Mouse (Mus musculus) stomach, postnatal 0 days (tissue): ENCODE results near the gene Rassf4. TPM values are rescaled to one million over a fixed set of nuclear protein-coding genes. Genes with fewer than 3 reads are reported as not detected.
A peak's percentile ranks its signal among the peaks of the same experiment; 100 is the strongest.

Experiments used
- ATAC-seq: fragments of 200-750 bp; cut with Nextera tagmentation; 2 replicates; pipeline ENCODE4 v1.8.0; 2017; ENCODE audit not compliant: low FRiP score, low TSS enrichment
- DNase-seq: peaks from one replicate; pipeline ENCODE4 v3.0.0-alpha.2; 2016; ENCODE audit warnings: low spot score
- H3K27ac ChIP-seq: fragments of 300-500 bp; sonication (generic); replicated peaks from 2 replicates; pipeline ENCODE4 v1.5.1; 2014; ENCODE audit warnings: mild to moderate bottlenecking, control low read depth
- H3K27me3 ChIP-seq: fragments of 300-500 bp; sonication (generic); 2 replicates; pipeline ENCODE4 v1.6.1; 2014; ENCODE audit warnings: low read length; ENCODE audit not compliant: control insufficient read depth, insufficient read depth
- H3K36me3 ChIP-seq: fragments of 300-500 bp; sonication (generic); 2 replicates; pipeline ENCODE4 v1.6.1; 2014; ENCODE audit warnings: low read length, mixed read lengths; ENCODE audit not compliant: control insufficient read depth, insufficient read depth
- H3K4me1 ChIP-seq: fragments of 300-500 bp; sonication (generic); replicated peaks from 2 replicates; pipeline ENCODE4 v1.6.1; 2014; ENCODE audit warnings: antibody characterized with exemption; ENCODE audit not compliant: control insufficient read depth, insufficient read depth
- H3K4me2 ChIP-seq: fragments of 300-500 bp; sonication (generic); replicated peaks from 2 replicates; pipeline ENCODE4 v1.6.1; 2014; ENCODE audit warnings: low read depth, mild to moderate bottlenecking, control low read depth, moderate library complexity
- H3K4me3 ChIP-seq: fragments of 300-500 bp; sonication (generic); 2 replicates; pipeline ENCODE4 v1.5.1; 2014; ENCODE audit warnings: low read depth, low read length, control low read depth
- H3K9ac ChIP-seq: fragments of 300-500 bp; sonication (generic); 2 replicates; pipeline ENCODE4 v1.6.1; 2014; ENCODE audit warnings: mild to moderate bottlenecking, low read length, control low read depth, mixed read lengths
- H3K9me3 ChIP-seq: fragments of 300-500 bp; sonication (generic); 2 replicates; pipeline ENCODE4 v1.6.1; 2016; ENCODE audit warnings: low read length; ENCODE audit not compliant: control insufficient read depth
- CTCF ChIP-seq: IDR thresholded peaks from 2 replicates; pipeline ENCODE4 v1.5.1; 2016; ENCODE audit warnings: antibody characterized with exemption, low read depth, mild to moderate bottlenecking, moderate library complexity
- EP300 ChIP-seq: optimal IDR thresholded peaks from 2 replicates; pipeline ENCODE3; 2016; ENCODE audit warnings: antibody characterized with exemption
- WGBS: fragments of 180-500 bp; shearing (Covaris S2); extraction: QIAGEN DNeasy Blood & Tissue Kit; methylation state at CpG from one replicate; pipeline ENCODE4 v1.1.7; 2014; 5-methylcytosine and 5-hydroxymethylcytosine counted together
- polyA plus RNA-seq: library from polyadenylated mRNA; unstranded; fragments of >200 nt; fragmentation: Nextera tagmentation; extraction: Ambion mirVana; gene quantifications from 2 replicates; pipeline ENCODE4 v1.2.1, GENCODE M21; 2015

Rassf4 gene
- polyA plus RNA-seq, 1 experiment from 2014 or later: 5.6 TPM

DNA sequence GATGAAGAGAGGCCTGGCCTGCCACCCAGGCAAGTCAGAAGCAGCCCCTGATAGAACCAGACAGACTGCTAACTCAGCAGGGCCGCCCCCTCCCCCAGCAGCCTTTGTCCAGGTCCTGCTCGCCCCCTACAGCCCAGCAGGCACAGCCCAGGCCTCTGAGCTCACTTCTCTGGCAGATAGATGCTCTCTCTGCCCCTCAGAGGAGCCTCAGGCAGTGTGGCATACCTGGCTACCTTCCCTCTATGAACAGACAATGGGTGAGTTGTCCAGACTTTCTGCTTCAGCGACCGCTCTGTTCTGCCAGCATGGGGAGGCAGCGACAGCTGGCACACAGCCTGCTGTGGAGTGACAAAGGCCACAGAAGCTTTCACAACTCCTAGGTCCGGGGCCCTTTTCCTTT is 3.6 kb downstream of the Rassf4 start:
- TF ChIP-seq CTCF (peak; percentile 35; the same call in 1 of the 2 replicates), EP300 (no peak)
- Histone ChIP-seq H3K27me3 (no peaks in the 10 kb centered on the region), H3K36me3 (no peaks in the 10 kb centered on the region), H3K27ac (no peak overlapping the region), H3K4me2 (no peak overlapping the region), H3K4me3 (no peak overlapping the region), H3K4me1 (no peaks in the 10 kb centered on the region; the same call in 1 of the 2 replicates), H3K9me3 (no peaks in the 10 kb centered on the region), H3K9ac (no peak overlapping the region)
- no peak for ATAC-seq
- DNase-seq: no peak
- 67% methylated on average over 6 of the region's 6 CpGs for WGBS

DNA sequence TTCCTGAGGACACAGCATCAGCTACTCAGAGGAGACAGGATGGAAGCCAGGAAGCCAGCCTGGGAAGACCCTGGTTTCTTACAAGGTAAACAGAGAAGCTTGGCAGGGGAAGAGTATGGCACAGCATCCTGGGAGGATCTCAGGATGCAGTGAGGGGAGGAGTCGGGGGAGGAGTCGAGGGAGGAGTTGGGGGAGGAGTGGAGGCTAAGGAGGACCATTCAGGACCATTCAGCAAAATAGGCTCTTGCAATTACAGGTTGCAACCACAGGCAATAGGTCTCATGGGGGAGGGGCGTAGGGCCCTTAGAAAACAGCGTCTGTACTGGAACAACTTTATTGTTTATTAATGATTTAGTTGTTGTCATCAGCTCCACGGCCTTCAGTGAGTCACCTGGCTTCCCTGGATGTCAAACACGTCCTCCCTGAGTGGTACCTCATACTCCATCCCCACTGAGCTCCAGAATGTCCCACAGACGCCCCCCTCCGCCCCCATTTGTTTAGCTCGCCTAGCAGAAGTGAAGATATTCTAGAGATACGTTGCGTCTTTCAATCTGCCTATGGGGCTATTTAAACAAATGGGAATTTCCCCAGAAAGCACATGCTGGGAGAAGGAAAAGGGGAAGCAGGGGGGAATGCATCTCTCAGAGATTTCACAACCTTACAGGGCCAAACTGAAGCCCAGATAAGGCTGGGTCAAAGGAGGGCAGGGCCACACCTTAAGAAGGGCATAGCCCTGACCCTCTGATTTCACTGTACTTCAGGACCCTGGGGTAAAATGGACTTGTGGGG is 4.9 kb downstream of the Rassf4 start:
- Histone ChIP-seq H3K27me3 (no peaks in the 10 kb centered on the region), H3K4me3 (no peak overlapping the region), H3K4me2 (no peak overlapping the region), H3K4me1 (no peaks in the 10 kb centered on the region; the same call in 1 of the 2 replicates), H3K27ac (no peak overlapping the region), H3K36me3 (no peaks in the 10 kb centered on the region), H3K9ac (no peak overlapping the region), H3K9me3 (no peaks in the 10 kb centered on the region)
- ATAC-seq (0 out of 2 replicates have a peak, but pooled peaks have one; percentile 29), DNase-seq (peak; percentile 45)
- 51% methylated on average over 11 of the region's 11 CpGs for WGBS
- TF ChIP-seq EP300 (no peak), CTCF (no peak)

DNA sequence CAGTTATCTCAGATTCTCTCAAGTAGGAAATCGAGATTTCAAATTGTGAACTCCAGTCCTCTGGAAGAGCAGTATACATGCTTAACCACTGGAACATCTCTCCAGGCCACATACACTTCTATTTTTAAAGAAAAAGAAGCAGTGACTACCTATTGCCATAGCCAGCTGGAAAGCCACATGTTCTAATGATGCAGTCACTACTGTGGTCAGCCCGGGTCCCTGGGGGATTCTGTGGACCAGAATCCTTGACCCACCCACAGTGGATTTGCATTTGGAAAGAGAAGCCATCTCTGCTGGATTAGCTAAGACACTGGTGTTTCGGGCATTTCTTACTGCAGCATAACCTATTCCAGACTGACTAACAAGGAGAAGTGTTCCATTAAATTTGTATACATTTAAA is 6.4 kb downstream of the Rassf4 start:
- TF ChIP-seq CTCF (no peak), EP300 (no peak)
- no peak for ATAC-seq
- Histone ChIP-seq H3K4me2 (no peak overlapping the region), H3K27ac (no peak overlapping the region), H3K9me3 (no peaks in the 10 kb centered on the region), H3K36me3 (no peaks in the 10 kb centered on the region), H3K4me1 (no peaks in the 10 kb centered on the region; the same call in 1 of the 2 replicates), H3K27me3 (no peaks in the 10 kb centered on the region), H3K4me3 (no peak overlapping the region), H3K9ac (no peak overlapping the region)
- no peak for DNase-seq
- 79% methylated on average over 3 of the region's 3 CpGs for WGBS

DNA sequence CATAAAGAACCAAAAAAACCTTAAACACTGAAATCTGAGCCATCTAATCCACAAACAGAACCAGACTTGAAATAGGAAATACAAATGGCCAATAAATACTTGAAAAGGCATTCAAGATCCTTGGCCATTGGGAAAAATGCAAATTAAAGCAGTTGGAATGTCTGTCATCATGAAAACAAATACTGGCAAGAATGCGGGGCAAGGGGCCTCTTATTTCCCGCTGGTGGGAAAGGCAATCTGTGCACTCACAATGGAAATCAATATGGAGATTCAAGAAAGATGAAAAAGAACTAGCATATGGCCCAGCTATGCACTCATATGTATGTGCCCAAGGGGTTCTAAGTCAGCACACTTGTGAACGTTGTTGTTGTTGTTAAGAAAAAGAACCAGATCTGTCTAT is 6.9 kb downstream of the Rassf4 start:
- Histone ChIP-seq H3K27ac (no peak overlapping the region), H3K27me3 (no peaks in the 10 kb centered on the region), H3K4me2 (no peak overlapping the region), H3K9ac (no peak overlapping the region), H3K4me1 (no peaks in the 10 kb centered on the region; the same call in 1 of the 2 replicates), H3K4me3 (no peak overlapping the region), H3K9me3 (no peaks in the 10 kb centered on the region), H3K36me3 (no peaks in the 10 kb centered on the region)
- ATAC-seq (no peak), DNase-seq (no peak)
- WGBS: 60% methylated on average over 3 of the region's 3 CpGs
- TF ChIP-seq CTCF (no peak), EP300 (no peak)

DNA sequence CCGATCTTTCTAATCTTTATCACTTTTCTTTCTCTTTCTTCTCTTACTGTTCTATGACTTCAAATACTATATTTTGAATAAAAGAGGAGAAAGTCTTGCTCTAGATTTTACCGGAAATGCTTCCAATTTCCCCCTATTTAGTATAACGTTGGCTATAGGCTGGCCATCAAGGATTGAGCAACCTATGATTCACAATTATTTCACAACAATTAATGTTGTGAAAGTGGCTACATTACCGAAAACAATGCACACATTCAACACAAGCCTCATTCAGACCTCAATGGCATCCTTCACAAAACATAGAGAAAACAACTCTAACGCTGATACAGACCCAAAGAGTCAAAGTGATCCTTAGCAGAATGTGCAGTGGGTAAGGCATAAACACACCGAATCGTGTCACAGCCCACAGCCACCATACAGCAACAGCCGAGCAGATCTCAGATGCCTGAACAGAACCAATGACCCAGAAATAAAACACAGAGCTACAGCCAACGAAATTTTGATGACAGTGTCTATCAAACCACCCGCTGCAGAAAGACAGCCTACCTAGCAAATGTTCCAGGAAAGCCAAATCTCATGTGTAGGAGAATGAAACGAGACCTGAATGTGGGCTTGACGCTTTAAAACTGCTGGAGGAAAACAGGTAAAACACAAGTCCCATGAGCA is 7.5 kb downstream of the Rassf4 start:
- Histone ChIP-seq H3K27me3 (no peaks in the 10 kb centered on the region), H3K36me3 (no peaks in the 10 kb centered on the region), H3K9me3 (no peaks in the 10 kb centered on the region), H3K4me2 (no peak overlapping the region), H3K9ac (no peak overlapping the region), H3K4me3 (no peak overlapping the region), H3K27ac (no peak overlapping the region), H3K4me1 (no peaks in the 10 kb centered on the region; the same call in 1 of the 2 replicates)
- no peak for DNase-seq
- no peak for ATAC-seq
- TF ChIP-seq EP300: no peak
- WGBS: 82% methylated on average over 12 of the region's 12 CpGs

DNA sequence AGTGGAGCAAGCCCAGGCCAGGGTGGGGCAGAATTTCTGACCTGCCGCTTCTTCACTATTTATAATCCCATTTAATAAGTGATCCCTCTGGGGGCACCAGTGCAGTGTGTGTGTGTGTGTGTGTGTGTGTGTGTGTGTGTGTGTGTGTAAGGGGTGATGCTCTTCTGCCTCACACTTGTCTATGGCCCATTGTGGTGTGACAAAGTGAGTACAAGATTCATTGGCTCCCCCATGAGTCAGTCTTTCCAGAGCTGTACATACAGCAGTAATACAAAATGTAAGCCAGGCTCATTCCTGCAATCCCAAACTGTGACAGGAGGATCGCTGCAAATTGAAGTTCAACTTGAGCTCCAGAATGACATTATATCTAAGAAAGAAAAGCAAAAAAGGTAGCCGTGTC is 8.9 kb downstream of the Rassf4 start:
- Histone ChIP-seq H3K4me1 (no peaks in the 10 kb centered on the region; the same call in 1 of the 2 replicates), H3K9me3 (no peaks in the 10 kb centered on the region), H3K9ac (no peak overlapping the region), H3K4me2 (no peak overlapping the region), H3K36me3 (no peaks in the 10 kb centered on the region), H3K27me3 (no peaks in the 10 kb centered on the region), H3K27ac (peak overlapping the region; percentile 67; the same call in 1 of the 2 replicates), H3K4me3 (no peak overlapping the region)
- no peak for TF ChIP-seq CTCF
- no peak for TF ChIP-seq EP300
- no peak for ATAC-seq
- no peak for DNase-seq
- WGBS: 68% methylated on average over 3 of the region's 3 CpGs
